Mouse (Mus musculus) lung, postnatal 25 days (tissue): ENCODE data around the gene Erbb4.

Experiments
- DNase-seq: peaks from one replicate; pipeline ENCODE4 v3.0.0; 2022; ENCODE audit warnings: low spot score

The Erbb4 gene

GRCm38 (mm10) chr1:68517820-68518219 is 590.0 kb downstream of the Erbb4 start:
- no peak for DNase-seq

GRCm38 (mm10) chr1:68503873-68504272 is 604.0 kb downstream of the Erbb4 start:
- DNase-seq: no peak

GRCm38 (mm10) chr1:68501561-68501960 is 606.3 kb downstream of the Erbb4 start:
- DNase-seq: no peak

GRCm38 (mm10) chr1:68466390-68466960 is 641.4 kb downstream of the Erbb4 start:
- DNase-seq: no peak

- no peak for DNase-seq
These were observed 656.6 kb downstream of the Erbb4 start for GRCm38 (mm10) chr1:68451274-68451673.

- no peak for DNase-seq
These were observed 683.4 kb downstream of the Erbb4 start for GRCm38 (mm10) chr1:68424336-68424983.

GRCm38 (mm10) chr1:68401204-68401603 is 706.7 kb downstream of the Erbb4 start:
- no peak for DNase-seq

- DNase-seq: no peak
These were observed 736.3 kb downstream of the Erbb4 start for GRCm38 (mm10) chr1:68371531-68371930.

- DNase-seq: no peak
These were observed 774.1 kb downstream of the Erbb4 start for GRCm38 (mm10) chr1:68333714-68334113.

GRCm38 (mm10) chr1:68305813-68306212 is 802.0 kb downstream of the Erbb4 start:
- DNase-seq: no peak

GRCm38 (mm10) chr1:68284443-68284842 is 823.4 kb downstream of the Erbb4 start:
- DNase-seq: no peak

- DNase-seq: no peak
These were observed 832.0 kb downstream of the Erbb4 start for GRCm38 (mm10) chr1:68275819-68276218.

- no peak for DNase-seq
These were observed 929.3 kb downstream of the Erbb4 start for GRCm38 (mm10) chr1:68178580-68178979.

GRCm38 (mm10) chr1:68155253-68155652 is 952.6 kb downstream of the Erbb4 start:
- DNase-seq: no peak

GRCm38 (mm10) chr1:68150572-68150971 is 957.3 kb downstream of the Erbb4 start:
- DNase-seq: no peak

- no peak for DNase-seq
These were observed 965.1 kb downstream of the Erbb4 start for GRCm38 (mm10) chr1:68142562-68143350.

- no peak for DNase-seq
These were observed 972.9 kb downstream of the Erbb4 start for GRCm38 (mm10) chr1:68134943-68135342.

GRCm38 (mm10) chr1:68134450-68134849 is 973.4 kb downstream of the Erbb4 start:
- no peak for DNase-seq

- no peak for DNase-seq
These were observed 984.3 kb downstream of the Erbb4 start for GRCm38 (mm10) chr1:68123541-68123940.

- DNase-seq: no peak
These were observed 987.5 kb downstream of the Erbb4 start for GRCm38 (mm10) chr1:68120364-68120763.

GRCm38 (mm10) chr1:68115721-68116120 is 992.1 kb downstream of the Erbb4 start:
- no peak for DNase-seq

- DNase-seq: no peak
These were observed 1001.4 kb downstream of the Erbb4 start for GRCm38 (mm10) chr1:68106543-68106860.

- no peak for DNase-seq
These were observed 1001.9 kb downstream of the Erbb4 start for GRCm38 (mm10) chr1:68105834-68106542.
